Mouse (Mus musculus): Measurements from ENCODE around the gene Epyc.

GRCm38 (mm10) chr10:97622328-97622727, 21.5 kb upstream of the Epyc start:
- TF ChIP-seq CTCF (IDR thresholded peaks at IDR 0.05; ENCODE audit: low read depth, low read length) (no peak), GATA1 (IDR thresholded peaks at IDR 0.05; ENCODE audit: borderline replicate concordance, low read length) (no peak), TAL1 (conservative IDR thresholded peaks at IDR 0.05; ENCODE audit: low read depth, low read length) (no peak), POLR2AphosphoS5 (IDR thresholded peaks at IDR 0.05; ENCODE audit: insufficient replicate concordance, low read depth, low read length) (no peak), GATA2 (IDR thresholded peaks at IDR 0.05; ENCODE audit: borderline replicate concordance, low read depth, low read length) (no peak)

All from G1E (cell line).